In the genomic region with DNA sequence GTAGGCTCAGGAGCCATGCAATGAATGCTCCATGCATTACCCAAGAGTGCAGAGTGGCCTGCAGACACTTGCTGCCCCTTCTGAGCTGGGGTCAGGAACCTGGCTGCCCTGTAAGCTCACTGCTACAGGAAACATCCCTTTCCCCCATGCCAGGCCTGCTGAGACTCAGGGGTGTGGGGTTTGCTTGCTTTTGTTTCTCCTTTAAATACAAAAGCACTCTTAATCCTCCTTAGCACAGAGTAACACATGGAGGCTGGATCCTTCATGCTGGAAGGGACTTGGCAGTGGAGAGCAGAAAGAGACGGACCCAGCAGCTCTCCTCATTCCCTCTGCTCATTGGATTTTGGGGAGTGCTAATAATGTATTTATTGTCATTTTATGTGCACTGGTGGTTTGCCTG, we compare ENCODE assay signal across 16 mouse cellular contexts.
DNase-seq lines count a peak whose midpoint lies in the region; ATAC-seq and TF ChIP-seq lines count a peak whose summit lies in the region.
"Had no signal": no experiment of that assay in that cellular context is flagged by ENCODE, and none has a peak within 500 bp of the region (broad histone marks: within the 10 kb centered on the region; RNA-seq: fewer than 3 reads in every experiment).

No protein-coding gene starts in this region.

- H3K4me1 ChIP-seq in hindbrain, embryonic 11.5 days (replicated peaks; ENCODE audit: control insufficient read depth, insufficient read depth, low read length), result no peaks in the 10 kb centered on the region
- peaks cover 44% of the 10 kb centered on the region for H3K4me1 ChIP-seq in hindbrain, embryonic 13.5 days (replicated peaks)
- peaks cover 19% of the 10 kb centered on the region for H3K4me1 ChIP-seq in forebrain, embryonic 16.5 days (replicated peaks; ENCODE audit: control insufficient read depth, insufficient read depth, low read length)
- peaks cover 26% of the 10 kb centered on the region for H3K4me1 ChIP-seq in midbrain, postnatal 0 days (ENCODE audit: insufficient read depth, low read length)

- no peaks in the 10 kb centered on the region for H3K27me3 ChIP-seq in hindbrain, embryonic 11.5 days (ENCODE audit: control insufficient read depth, insufficient read depth, low read length)
- no peaks in the 10 kb centered on the region; the same call in 1 of the 2 replicates for H3K27me3 ChIP-seq in hindbrain, embryonic 13.5 days
- no peaks in the 10 kb centered on the region for H3K27me3 ChIP-seq in forebrain, embryonic 16.5 days (replicated peaks; ENCODE audit: control insufficient read depth, insufficient read depth, low read length)
- no peaks in the 10 kb centered on the region for H3K27me3 ChIP-seq in midbrain, postnatal 0 days (ENCODE audit: insufficient read depth, low read length)
- H3K27me3 ChIP-seq: neural tube, embryonic 12.5 days had no signal

- H3K4me2 ChIP-seq in hindbrain, embryonic 11.5 days (replicated peaks; ENCODE audit: low read depth, low read length), result no peak overlapping the region
- no peak overlapping the region for H3K4me2 ChIP-seq in hindbrain, embryonic 13.5 days
- no peak overlapping the region for H3K4me2 ChIP-seq in forebrain, embryonic 16.5 days (ENCODE audit: low read length)
- H3K4me2 ChIP-seq in midbrain, postnatal 0 days (ENCODE audit: low read depth, low read length, poor library complexity, severe bottlenecking), result no peak overlapping the region
- H3K4me2 ChIP-seq: limb, embryonic 12.5 days; neural tube, embryonic 12.5 days had no signal

- no peaks in the 10 kb centered on the region for H3K36me3 ChIP-seq in hindbrain, embryonic 11.5 days (ENCODE audit: control insufficient read depth, insufficient read depth, low read length)
- no peaks in the 10 kb centered on the region for H3K36me3 ChIP-seq in hindbrain, embryonic 13.5 days
- H3K36me3 ChIP-seq in forebrain, embryonic 16.5 days (ENCODE audit: control insufficient read depth, insufficient read depth), result no peaks in the 10 kb centered on the region
- H3K36me3 ChIP-seq in midbrain, postnatal 0 days (ENCODE audit: insufficient read depth, low read length), result no peaks in the 10 kb centered on the region
- H3K36me3 ChIP-seq: G1E; heart, embryonic 10.5 days; limb, embryonic 12.5 days; neural tube, embryonic 12.5 days had no signal

- H3K9ac ChIP-seq in hindbrain, embryonic 11.5 days (ENCODE audit: low read depth, low read length), result no peak overlapping the region
- no peak overlapping the region for H3K9ac ChIP-seq in hindbrain, embryonic 13.5 days
- 0 out of 2 replicates have a peak overlapping the region, but pooled peaks have one; percentile 27 for H3K9ac ChIP-seq in forebrain, embryonic 16.5 days (replicated peaks; ENCODE audit: low read depth, low read length)
- H3K9ac ChIP-seq in midbrain, postnatal 0 days (replicated peaks; ENCODE audit: low read length, poor library complexity, severe bottlenecking), result no peak overlapping the region
- H3K9ac ChIP-seq: limb, embryonic 12.5 days; neural tube, embryonic 12.5 days had no signal

- no peak for TF ChIP-seq CTCF in midbrain, postnatal 0 days (IDR thresholded peaks at IDR 0.05)

- H3K27ac ChIP-seq in hindbrain, embryonic 11.5 days (ENCODE audit: low read depth, low read length), result 0 out of 2 replicates have a peak overlapping the region, but pooled peaks have one; percentile 12
- no peak overlapping the region for H3K27ac ChIP-seq in hindbrain, embryonic 13.5 days
- no peak overlapping the region for H3K27ac ChIP-seq in forebrain, embryonic 16.5 days (ENCODE audit: low read length)
- H3K27ac ChIP-seq in midbrain, postnatal 0 days (ENCODE audit: low read depth, low read length), result peak overlapping the region; percentile 51; the same call in 1 of the 2 replicates
- H3K27ac ChIP-seq: heart, embryonic 10.5 days; limb, embryonic 12.5 days; neural tube, embryonic 12.5 days had no signal

- no peaks in the 10 kb centered on the region for H3K9me3 ChIP-seq in hindbrain, embryonic 11.5 days (ENCODE audit: control insufficient read depth, low read length)
- no peaks in the 10 kb centered on the region for H3K9me3 ChIP-seq in hindbrain, embryonic 13.5 days
- no peaks in the 10 kb centered on the region for H3K9me3 ChIP-seq in forebrain, embryonic 16.5 days (ENCODE audit: control insufficient read depth, low read length)
- H3K9me3 ChIP-seq in midbrain, postnatal 0 days (ENCODE audit: low read length), result no peaks in the 10 kb centered on the region
- H3K9me3 ChIP-seq: G1E; heart, embryonic 10.5 days; limb, embryonic 12.5 days; neural tube, embryonic 12.5 days had no signal

- ATAC-seq in hindbrain, embryonic 11.5 days (ENCODE audit: low FRiP score), result no peak
- ATAC-seq in hindbrain, embryonic 13.5 days (ENCODE audit: low FRiP score), result no peak
- ATAC-seq in forebrain, embryonic 16.5 days, result no peak
- ATAC-seq in midbrain, postnatal 0 days (ENCODE audit: low FRiP score), result peak; percentile 28; the same call in 1 of the 2 replicates
- ATAC-seq: activated CD4-positive, CD25-positive, alpha-beta regulatory T cell, adult 4 months had no signal

- no peak for DNase-seq in hindbrain, embryonic 11.5 days (ENCODE audit: low spot score)
- DNase-seq in embryo, embryonic 10.5 days (ENCODE audit: low spot score), result peak; percentile 50
- peak; percentile 60 for DNase-seq in midbrain, postnatal 0 days (ENCODE audit: low spot score)
- no peak for DNase-seq in cerebellum, postnatal 25 days
- no peak for DNase-seq in gastrocnemius, postnatal 4 days (ENCODE audit: low spot score in 2 of 2)
- DNase-seq in adrenal gland, postnatal 10 days, result no peak
- DNase-seq: cerebellum, postnatal 10 days; lung, adult 18-20 months; thymus, adult 2 months had no signal

- WGBS in hindbrain, embryonic 11.5 days, result 55% methylated on average over 1 of the region's 1 CpGs
- 52% methylated on average over 1 of the region's 1 CpGs for WGBS in hindbrain, embryonic 13.5 days
- WGBS in forebrain, embryonic 16.5 days, result 8% methylated on average over 1 of the region's 1 CpGs
- 21% methylated on average over 1 of the region's 1 CpGs for WGBS in midbrain, postnatal 0 days

- no peak overlapping the region for H3K4me3 ChIP-seq in hindbrain, embryonic 11.5 days (ENCODE audit: low read depth, low read length)
- H3K4me3 ChIP-seq in hindbrain, embryonic 13.5 days, result no peak overlapping the region
- H3K4me3 ChIP-seq in forebrain, embryonic 16.5 days (replicated peaks; ENCODE audit: low read length), result no peak overlapping the region
- H3K4me3 ChIP-seq in midbrain, postnatal 0 days (ENCODE audit: low read depth, low read length), result no peak overlapping the region
- H3K4me3 ChIP-seq: heart, embryonic 10.5 days; limb, embryonic 12.5 days; neural tube, embryonic 12.5 days had no signal

Comparison
In these comparisons a context has a peak if more than half of its experiments do, and no peak if none do; other contexts are left out.
1. H3K27ac ChIP-seq: peak in hindbrain, embryonic 11.5 days (single experiment) and midbrain, postnatal 0 days (single experiment); none in hindbrain, embryonic 13.5 days (single experiment) and forebrain, embryonic 16.5 days (single experiment).
2. DNase-seq: peak in embryo, embryonic 10.5 days (single experiment) and midbrain, postnatal 0 days (single experiment); none in hindbrain, embryonic 11.5 days (single experiment), cerebellum, postnatal 25 days (0 of 2), gastrocnemius, postnatal 4 days (0 of 2) and adrenal gland, postnatal 10 days (single experiment).